Mouse (Mus musculus): Measurements from ENCODE around the gene Ntpcr. TPM values are rescaled to one million over a fixed set of nuclear protein-coding genes. Genes with fewer than 3 reads are reported as not detected.

Gene Ntpcr
- 21.5 and 25.3 TPM in 2 replicates for total RNA-seq (2012; rRNA removed)

DNA sequence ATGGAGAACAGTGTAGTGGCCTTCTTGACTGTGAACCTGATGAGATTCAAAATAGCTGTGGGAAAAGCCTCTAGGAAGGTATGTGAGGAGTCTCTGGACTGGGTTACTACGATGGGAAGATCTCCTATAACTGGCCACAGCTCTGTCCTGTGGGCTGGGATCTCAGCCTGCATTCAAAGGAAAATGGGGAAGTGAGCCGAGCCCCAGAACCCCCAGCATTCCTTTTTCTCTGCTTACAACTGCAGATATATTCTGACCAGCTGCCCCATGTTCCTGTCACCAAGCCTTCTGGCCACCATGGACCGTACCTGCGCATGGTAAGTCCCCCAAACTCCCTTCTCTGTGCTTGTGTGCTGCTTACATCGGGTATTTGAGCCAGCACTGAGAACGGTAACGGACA is at the start of gene Ntpcr:
Gene Ntpcr (plus strand): TSS at position 218 of the 400 bp plus-strand sequence.
- Histone ChIP-seq H3K27ac (ENCODE audit: insufficient read depth, low read depth, low read length, poor library complexity, severe bottlenecking) (no peak within 1 kb of the TSS), H3K9ac (ENCODE audit: insufficient read depth, low read depth, low read length, poor library complexity, severe bottlenecking) (no peak within 1 kb of the TSS), H3K36me3 (ENCODE audit: control insufficient read depth, insufficient read depth, low read length, poor library complexity, severe bottlenecking) (no peaks in the 10 kb centered on the region), H3K4me3 (ENCODE audit: insufficient read depth in 1 of 2, low read depth in 1 of 2, low read length in 2 of 2, poor library complexity in 1 of 2, severe bottlenecking in 1 of 2) (no peak within 1 kb of the TSS), H3K9me3 (ENCODE audit: control insufficient read depth, insufficient read depth, low read depth, low read length) (no peaks in the 10 kb centered on the region), H3K4me1 (ENCODE audit: control insufficient read depth in 2 of 2, insufficient read depth in 2 of 2, low read length in 2 of 2, poor library complexity in 1 of 2) (peaks cover 0 to 21% of the 10 kb centered on the region in 2 experiments; a peak in 2 of 4 replicates)
- TF ChIP-seq MAFK (IDR thresholded peaks at IDR 0.05; ENCODE audit: insufficient read depth, low read depth, low read length) (no peak), HCFC1 (IDR thresholded peaks at IDR 0.05; ENCODE audit: borderline replicate concordance, insufficient read depth, low read length) (no peak), CHD2 (IDR thresholded peaks at IDR 0.05; ENCODE audit: low read depth, low read length) (no peak), ZC3H11A (IDR thresholded peaks at IDR 0.05; ENCODE audit: borderline replicate concordance, low read depth, low read length) (no peak), ZNF384 (IDR thresholded peaks at IDR 0.05; ENCODE audit: low read depth, low read length) (no peak)
- in situ Hi-C loops (cut with MboI; ENCODE audit: low sequenced_read_pairs in 2 of 2, unreplicated experiment in 2 of 2), result no loop called here
- DNase-seq (ENCODE audit: low read depth, low spot score), result no peak

DNA sequence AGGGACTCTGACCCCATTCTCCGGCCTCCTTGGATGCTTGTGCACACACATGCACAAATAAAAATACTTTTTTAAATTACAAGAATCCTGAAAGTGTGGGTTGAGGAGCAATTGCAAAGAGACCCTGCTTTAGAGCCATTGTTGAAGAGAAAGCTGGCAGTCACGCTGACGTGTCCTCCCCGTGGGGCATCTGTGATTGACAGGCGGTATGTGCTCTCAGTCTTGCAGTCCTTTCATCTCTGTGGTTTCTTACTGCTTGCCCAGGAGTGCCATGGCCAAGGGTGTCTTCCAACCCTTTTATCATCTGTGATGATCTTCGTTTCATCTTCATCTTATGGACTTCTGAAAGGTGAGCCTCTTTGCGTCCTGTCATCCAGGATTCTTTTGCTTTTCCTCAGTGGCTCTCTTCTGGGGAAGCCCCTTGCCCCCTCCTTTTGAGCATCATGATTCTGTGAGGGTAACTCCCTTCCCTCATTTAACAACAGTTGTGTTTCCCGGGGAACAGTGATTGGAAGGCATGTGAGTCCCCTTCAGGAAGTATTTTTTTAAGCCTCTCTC is 48.8 kb upstream of the Ntpcr start:
- no peak overlapping the region for H3K27ac ChIP-seq (ENCODE audit: insufficient read depth, low read depth, low read length, poor library complexity, severe bottlenecking)

DNA sequence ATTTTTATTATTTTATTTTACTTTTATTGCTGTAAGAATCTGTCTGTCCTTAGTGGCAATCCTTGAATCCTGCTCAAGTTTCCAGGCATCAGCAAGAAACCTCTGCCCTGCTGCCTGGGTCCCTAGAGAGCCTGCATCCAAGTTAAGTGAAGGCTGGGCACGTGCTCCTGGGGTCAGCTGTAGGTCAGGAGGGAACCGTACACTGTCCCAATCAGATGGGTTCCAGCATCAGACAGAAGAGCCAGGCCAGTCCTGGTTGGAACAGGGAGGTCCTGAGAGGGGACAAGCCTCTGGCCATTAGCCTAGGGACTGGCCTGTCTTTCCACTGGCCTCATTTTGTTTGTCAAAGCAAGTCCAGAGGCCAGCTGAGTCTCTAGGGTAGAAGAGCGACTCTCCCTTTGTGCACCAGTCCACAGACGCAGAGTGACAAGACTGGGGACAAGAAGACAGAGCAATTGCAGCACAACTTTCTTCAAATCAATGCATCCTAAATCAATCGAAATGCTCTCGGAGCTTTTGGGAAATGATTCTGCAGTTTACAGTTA is 44.5 kb upstream of the Ntpcr start:
- Histone ChIP-seq H3K27ac (ENCODE audit: insufficient read depth, low read depth, low read length, poor library complexity, severe bottlenecking) (no peak overlapping the region), H3K4me3 (ENCODE audit: insufficient read depth in 1 of 2, low read depth in 1 of 2, low read length in 2 of 2, poor library complexity in 1 of 2, severe bottlenecking in 1 of 2) (no peak overlapping the region), H3K4me1 (ENCODE audit: control insufficient read depth in 2 of 2, insufficient read depth in 2 of 2, low read length in 2 of 2, poor library complexity in 1 of 2) (peaks cover 5 to 13% of the 10 kb centered on the region in 2 experiments; a peak in 2 of 4 replicates), H3K36me3 (ENCODE audit: control insufficient read depth, insufficient read depth, low read length, poor library complexity, severe bottlenecking) (no peaks in the 10 kb centered on the region), H3K9ac (ENCODE audit: insufficient read depth, low read depth, low read length, poor library complexity, severe bottlenecking) (no peak overlapping the region), H3K9me3 (ENCODE audit: control insufficient read depth, insufficient read depth, low read depth, low read length) (no peaks in the 10 kb centered on the region)
- DNase-seq (ENCODE audit: low read depth, low spot score), result no peak
- TF ChIP-seq CHD2 (IDR thresholded peaks at IDR 0.05; ENCODE audit: low read depth, low read length), result no peak
- TF ChIP-seq MAFK (IDR thresholded peaks at IDR 0.05; ENCODE audit: insufficient read depth, low read depth, low read length), result no peak
- TF ChIP-seq ZNF384 (IDR thresholded peaks at IDR 0.05; ENCODE audit: low read depth, low read length), result no peak
- TF ChIP-seq ZC3H11A (IDR thresholded peaks at IDR 0.05; ENCODE audit: borderline replicate concordance, low read depth, low read length), result no peak
- TF ChIP-seq HCFC1 (IDR thresholded peaks at IDR 0.05; ENCODE audit: borderline replicate concordance, insufficient read depth, low read length), result no peak
- in situ Hi-C loops (cut with MboI; ENCODE audit: low sequenced_read_pairs in 2 of 2, unreplicated experiment in 2 of 2), result no loop called here

More for the DNA sequence above, 48.8 kb upstream of the Ntpcr start:
- DNase-seq (ENCODE audit: low read depth, low spot score), result no peak
- no peaks in the 10 kb centered on the region for H3K36me3 ChIP-seq (ENCODE audit: control insufficient read depth, insufficient read depth, low read length, poor library complexity, severe bottlenecking)
- peaks cover 0 to 4% of the 10 kb centered on the region in 2 experiments; a peak in 1 of 4 replicates for H3K4me1 ChIP-seq (ENCODE audit: control insufficient read depth in 2 of 2, insufficient read depth in 2 of 2, low read length in 2 of 2, poor library complexity in 1 of 2)
- no peaks in the 10 kb centered on the region for H3K9me3 ChIP-seq (ENCODE audit: control insufficient read depth, insufficient read depth, low read depth, low read length)
- in situ Hi-C loops (cut with MboI; ENCODE audit: low sequenced_read_pairs in 2 of 2, unreplicated experiment in 2 of 2), result no loop called here
- TF ChIP-seq HCFC1 (IDR thresholded peaks at IDR 0.05; ENCODE audit: borderline replicate concordance, insufficient read depth, low read length) (no peak), ZNF384 (IDR thresholded peaks at IDR 0.05; ENCODE audit: low read depth, low read length) (no peak), CHD2 (IDR thresholded peaks at IDR 0.05; ENCODE audit: low read depth, low read length) (no peak), MAFK (IDR thresholded peaks at IDR 0.05; ENCODE audit: insufficient read depth, low read depth, low read length) (no peak), ZC3H11A (IDR thresholded peaks at IDR 0.05; ENCODE audit: borderline replicate concordance, low read depth, low read length) (no peak)
- no peak overlapping the region for H3K4me3 ChIP-seq (ENCODE audit: insufficient read depth in 1 of 2, low read depth in 1 of 2, low read length in 2 of 2, poor library complexity in 1 of 2, severe bottlenecking in 1 of 2)
- H3K9ac ChIP-seq (ENCODE audit: insufficient read depth, low read depth, low read length, poor library complexity, severe bottlenecking), result no peak overlapping the region

DNA sequence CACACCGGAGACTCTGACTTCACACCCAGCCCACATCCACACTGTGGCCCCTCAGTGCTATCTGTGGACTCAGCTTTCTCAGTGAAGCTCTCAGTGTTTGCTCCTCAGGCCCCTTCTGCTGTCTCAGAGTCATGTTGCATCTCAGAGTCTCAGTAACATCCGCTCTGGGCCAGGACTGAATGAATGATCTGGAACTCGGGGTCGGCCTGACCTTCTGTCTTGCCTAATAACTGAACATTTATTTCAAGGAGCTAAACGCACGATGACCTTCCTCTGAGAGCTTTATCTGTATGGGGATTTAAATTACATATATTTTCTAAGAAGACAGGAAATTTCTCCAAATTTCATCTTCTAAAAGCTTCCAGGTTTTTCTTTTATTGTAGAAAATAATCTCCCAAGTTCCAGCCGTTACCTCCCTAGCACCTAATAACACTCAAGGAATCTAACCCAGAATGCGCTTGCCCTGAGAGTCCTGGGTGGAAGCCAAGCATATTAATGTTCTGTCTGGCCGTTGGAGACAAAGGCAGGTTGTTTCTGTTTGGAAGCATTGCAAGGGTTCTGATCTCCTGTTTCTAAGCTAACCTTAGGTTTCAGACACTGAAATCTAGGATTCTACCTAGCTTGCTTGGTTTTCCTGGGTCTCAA is 43.4 kb upstream of the Ntpcr start:
- Histone ChIP-seq H3K4me3 (ENCODE audit: insufficient read depth in 1 of 2, low read depth in 1 of 2, low read length in 2 of 2, poor library complexity in 1 of 2, severe bottlenecking in 1 of 2) (no peak overlapping the region), H3K36me3 (ENCODE audit: control insufficient read depth, insufficient read depth, low read length, poor library complexity, severe bottlenecking) (no peaks in the 10 kb centered on the region), H3K27ac (ENCODE audit: insufficient read depth, low read depth, low read length, poor library complexity, severe bottlenecking) (no peak overlapping the region), H3K4me1 (ENCODE audit: control insufficient read depth in 2 of 2, insufficient read depth in 2 of 2, low read length in 2 of 2, poor library complexity in 1 of 2) (peaks cover 5 to 15% of the 10 kb centered on the region in 2 experiments; a peak in 3 of 4 replicates), H3K9me3 (ENCODE audit: control insufficient read depth, insufficient read depth, low read depth, low read length) (no peaks in the 10 kb centered on the region), H3K9ac (ENCODE audit: insufficient read depth, low read depth, low read length, poor library complexity, severe bottlenecking) (no peak overlapping the region)
- no peak for DNase-seq (ENCODE audit: low read depth, low spot score)
- TF ChIP-seq HCFC1 (IDR thresholded peaks at IDR 0.05; ENCODE audit: borderline replicate concordance, insufficient read depth, low read length) (no peak), MAFK (IDR thresholded peaks at IDR 0.05; ENCODE audit: insufficient read depth, low read depth, low read length) (no peak), ZNF384 (IDR thresholded peaks at IDR 0.05; ENCODE audit: low read depth, low read length) (no peak), ZC3H11A (IDR thresholded peaks at IDR 0.05; ENCODE audit: borderline replicate concordance, low read depth, low read length) (no peak), CHD2 (IDR thresholded peaks at IDR 0.05; ENCODE audit: low read depth, low read length) (no peak)
- in situ Hi-C loops (cut with MboI; ENCODE audit: low sequenced_read_pairs in 2 of 2, unreplicated experiment in 2 of 2), result no loop called here
